11 mouse cellular contexts compared by ENCODE assay signal in the genomic region with DNA sequence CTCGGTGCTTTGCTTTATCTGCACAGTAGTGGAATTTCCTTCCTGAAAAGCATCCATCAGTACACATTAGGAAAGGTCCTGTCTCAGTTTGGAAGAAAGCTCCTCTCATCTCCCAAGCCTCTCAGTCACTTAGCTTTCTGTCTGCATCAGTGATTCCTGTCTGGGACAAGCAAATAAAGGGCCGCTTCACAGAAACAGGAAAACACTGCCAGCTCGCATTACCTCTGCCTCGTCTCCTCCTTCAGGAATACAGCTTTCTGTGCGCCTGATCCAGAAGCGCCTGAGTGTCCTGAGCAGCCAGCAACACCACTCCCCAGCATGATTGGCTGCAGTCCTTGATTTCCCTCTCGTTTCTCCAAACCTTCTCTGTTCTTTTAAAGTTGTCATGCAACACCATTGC.
"Had no signal": no experiment of that assay in that cellular context is flagged by ENCODE, and none has a peak within 500 bp of the region (broad histone marks: within the 10 kb centered on the region; RNA-seq: fewer than 3 reads in every experiment).

No protein-coding gene starts in this region.

- H3K4me1 ChIP-seq: limb, embryonic 13.5 days had no signal

- H3K36me3 ChIP-seq: kidney, embryonic 15.5 days; limb, embryonic 13.5 days; midbrain, embryonic 15.5 days; neural tube, embryonic 13.5 days had no signal

- H3K27ac ChIP-seq: kidney, embryonic 15.5 days; limb, embryonic 13.5 days; liver, embryonic 14.5 days; midbrain, embryonic 15.5 days; neural tube, embryonic 13.5 days had no signal

- H3K27me3 ChIP-seq: kidney, embryonic 15.5 days; midbrain, embryonic 15.5 days; neural tube, embryonic 13.5 days had no signal

- DNase-seq: kidney, postnatal 25 days; layer of hippocampus, adult 9-11 months; layer of hippocampus, postnatal 36 days; lung, adult 18-20 months; thymus, adult 18-20 months; thymus, postnatal 14 days had no signal

- H3K9me3 ChIP-seq: kidney, embryonic 15.5 days; midbrain, embryonic 15.5 days had no signal

- H3K4me3 ChIP-seq: kidney, embryonic 15.5 days; limb, embryonic 13.5 days; midbrain, embryonic 15.5 days; neural tube, embryonic 13.5 days had no signal
